Mouse (Mus musculus) spleen, adult 12 weeks (tissue): ENCODE results near the gene Adamtsl3.

Experiments used
- DNase-seq: peaks from one replicate; pipeline ENCODE4 v3.0.0; 2022; ENCODE audit warnings: low spot score

The Adamtsl3 gene

GRCm38 (mm10) chr7:82335211-82336121 lies at the start of gene Adamtsl3:
TSS of gene Adamtsl3 (plus strand) at chr7:82335694.
- DNase-seq: no peak

DNA sequence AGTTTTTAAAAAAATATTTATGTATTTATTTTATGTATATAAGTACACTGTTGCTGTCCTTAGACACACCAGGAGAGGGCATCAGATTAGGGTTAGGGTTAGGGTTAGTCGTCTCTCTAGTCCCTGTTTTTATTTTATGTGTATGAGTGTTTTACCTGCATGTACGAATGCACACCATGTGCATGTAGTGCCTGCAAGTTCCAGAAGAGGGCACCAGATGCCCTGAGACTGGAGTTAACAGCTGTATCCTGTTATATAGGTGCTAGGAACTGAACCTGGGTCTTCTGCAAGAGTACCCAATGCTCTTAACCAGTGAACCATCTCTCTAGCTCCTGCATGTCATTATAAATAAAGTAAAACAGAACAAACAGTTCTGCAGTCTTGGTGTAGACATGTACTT lies 48.3 kb upstream of the Adamtsl3 start:
- no peak for DNase-seq

- DNase-seq: no peak
Observed at GRCm38 (mm10) chr7:82293441-82293840, 42.1 kb upstream of the Adamtsl3 start.

DNA sequence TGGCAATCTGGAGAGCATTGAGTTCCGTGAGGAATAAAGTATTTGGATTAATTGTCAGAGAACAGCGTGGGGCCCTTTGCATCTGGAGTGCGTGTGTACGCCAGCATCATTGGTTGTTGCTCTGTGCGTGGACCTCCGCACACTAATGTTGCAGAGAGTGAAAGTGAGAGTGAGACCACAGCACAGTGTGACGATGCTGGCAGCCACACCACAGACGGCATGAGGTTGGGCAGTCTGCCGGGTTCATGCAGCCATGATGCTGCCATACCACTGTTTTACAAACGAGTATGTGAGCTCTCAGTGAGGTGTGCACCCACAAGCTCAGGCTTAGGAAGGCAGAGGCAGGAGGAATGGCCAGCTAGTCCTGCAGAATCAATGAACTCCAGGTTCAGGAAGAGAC lies 41.4 kb upstream of the Adamtsl3 start:
- DNase-seq: no peak

DNA sequence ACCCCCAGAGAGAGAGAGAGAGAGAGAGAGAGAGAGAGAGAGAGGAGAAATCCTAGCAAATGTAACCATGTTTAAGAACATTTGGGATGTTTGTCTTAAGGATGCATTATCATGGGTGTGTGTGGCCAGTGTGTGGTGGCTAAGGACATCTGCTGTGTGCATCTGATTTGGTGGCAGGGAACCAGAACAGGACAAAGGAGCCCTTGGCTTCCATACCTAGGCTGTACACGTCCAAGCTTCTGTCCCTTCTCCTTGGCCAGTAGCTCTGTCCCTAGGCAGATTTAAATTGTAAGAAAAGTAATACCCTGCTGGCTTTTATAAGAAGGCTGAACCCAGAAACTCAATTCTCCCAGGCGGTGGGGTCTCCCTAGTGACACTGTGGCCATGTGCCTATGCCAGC lies 40.9 kb upstream of the Adamtsl3 start:
- DNase-seq: no peak

DNA sequence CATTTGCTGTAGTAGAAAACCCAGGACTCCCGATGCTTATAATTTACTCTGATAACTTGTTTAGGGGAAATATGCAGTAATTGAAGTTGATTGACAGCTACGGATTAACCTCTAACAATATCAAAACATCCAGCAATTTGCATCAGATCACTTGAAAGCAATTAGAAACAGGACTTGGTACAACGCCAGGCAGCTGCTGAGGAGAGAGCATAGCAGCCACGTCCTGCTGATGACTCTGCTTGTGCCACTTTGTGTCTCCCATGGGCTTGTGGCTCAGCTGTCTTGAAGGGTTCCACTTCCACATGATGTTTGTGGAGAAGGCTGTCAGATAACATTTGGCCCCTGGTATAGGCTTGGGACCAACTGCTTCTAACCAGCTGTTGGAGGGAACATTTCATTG lies 27.1 kb upstream of the Adamtsl3 start:
- DNase-seq: no peak

- DNase-seq: no peak
Observed at GRCm38 (mm10) chr7:82318515-82318914, 17.0 kb upstream of the Adamtsl3 start.

- no peak for DNase-seq
Observed at GRCm38 (mm10) chr7:82326616-82327015, 8.9 kb upstream of the Adamtsl3 start.

DNA sequence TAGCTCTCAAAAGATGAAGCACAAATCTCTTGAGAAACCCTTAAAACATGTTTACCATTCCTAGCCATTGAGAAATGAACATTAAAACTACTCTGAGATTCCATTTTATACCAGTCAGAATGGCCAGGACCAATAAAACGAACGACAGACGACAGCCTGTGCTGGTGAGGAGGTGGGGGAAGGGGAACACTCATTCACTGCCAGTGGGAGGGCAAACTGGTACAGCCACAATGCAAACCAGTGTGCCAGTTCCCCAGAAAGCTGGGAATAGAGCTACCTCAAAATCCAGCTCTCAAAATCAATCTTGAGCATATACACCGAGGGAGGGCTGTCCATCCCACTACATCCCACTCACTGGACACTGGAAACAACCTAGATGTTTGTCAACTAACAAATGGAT lies 8.3 kb upstream of the Adamtsl3 start:
- DNase-seq: no peak

GRCm38 (mm10) chr7:82327881-82328280 lies 7.6 kb upstream of the Adamtsl3 start:
- DNase-seq: no peak

DNA sequence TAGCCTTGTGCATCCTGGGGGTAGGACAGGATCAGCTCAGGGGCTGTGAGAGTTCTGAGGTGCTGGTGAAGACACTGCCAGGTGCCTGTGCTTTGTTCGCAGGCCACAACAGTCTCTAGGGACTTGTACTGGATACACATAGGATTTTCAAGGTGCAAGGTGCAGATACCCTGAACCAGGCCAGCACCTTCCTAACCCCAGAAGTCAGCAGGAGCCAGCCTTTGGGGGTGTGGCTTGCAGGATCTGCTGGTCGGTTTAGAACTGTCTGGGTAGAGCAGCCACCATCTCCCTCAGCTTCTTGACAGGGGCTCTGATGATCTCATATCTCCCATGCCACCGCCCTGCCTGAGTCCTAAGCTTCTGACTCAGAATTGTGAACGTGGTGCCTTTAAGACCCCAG lies 5.7 kb upstream of the Adamtsl3 start:
- DNase-seq: no peak

DNA sequence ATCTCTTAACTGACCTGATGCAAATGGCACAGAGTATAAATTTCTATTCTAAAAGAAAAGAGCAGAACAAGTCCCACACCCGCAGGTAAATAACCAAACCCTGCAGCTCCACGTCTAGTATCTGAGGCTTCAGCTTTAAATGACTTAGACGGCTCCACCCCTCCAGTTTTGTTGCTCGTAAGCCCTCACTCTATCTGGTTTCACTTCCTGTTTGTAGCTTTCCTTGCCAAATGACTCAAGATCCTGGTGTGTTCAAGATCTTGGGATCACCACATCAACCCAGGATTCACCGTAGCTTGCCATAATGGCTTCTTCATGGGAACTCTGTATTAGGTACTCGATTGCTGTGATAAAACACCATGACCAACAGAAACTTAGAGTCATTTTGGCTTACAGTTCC lies 4.6 kb upstream of the Adamtsl3 start:
- no peak for DNase-seq

GRCm38 (mm10) chr7:82334000-82334399 lies 1.5 kb upstream of the Adamtsl3 start:
- DNase-seq: no peak

DNA sequence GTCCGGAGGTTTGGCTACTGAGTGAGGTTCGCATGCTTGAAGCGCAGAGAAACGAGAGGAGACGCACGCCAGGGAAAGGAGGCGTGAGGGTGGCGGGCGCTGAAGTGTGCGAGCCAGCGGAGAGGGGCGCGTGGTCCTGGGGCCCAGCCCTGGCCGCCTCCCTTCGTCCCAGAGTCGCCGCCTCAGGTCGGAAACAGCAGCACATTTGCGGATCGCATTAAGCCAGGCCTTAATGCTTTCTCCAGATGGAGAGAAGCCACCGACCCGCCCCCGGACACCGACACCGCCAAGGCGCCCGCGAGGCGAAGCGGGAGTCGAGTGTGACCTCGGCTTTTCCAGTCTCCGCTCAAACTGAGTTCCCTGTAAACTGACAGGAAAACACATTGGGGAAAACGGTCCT lies 638 bp downstream of the Adamtsl3 start:
- no peak for DNase-seq

DNA sequence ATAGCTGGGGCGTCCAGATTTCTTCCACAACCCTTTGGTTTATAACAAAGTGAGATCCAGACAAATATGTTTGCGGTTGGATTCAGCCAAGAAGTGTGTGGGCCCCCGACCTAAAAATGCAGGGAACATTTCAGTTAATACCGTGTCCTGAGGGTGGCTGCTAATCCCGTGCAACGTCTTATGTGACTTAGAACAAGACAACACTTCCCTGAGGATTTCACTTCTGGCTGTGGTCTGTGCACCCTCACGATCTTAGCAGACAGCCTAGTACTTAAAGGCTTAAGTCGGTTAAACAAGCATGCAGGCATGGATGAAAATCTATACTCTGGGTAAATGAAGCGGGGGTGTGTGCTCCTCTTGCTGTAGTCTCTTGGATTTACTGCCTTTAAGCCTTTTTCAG lies 2.6 kb downstream of the Adamtsl3 start:
- DNase-seq: no peak

- no peak for DNase-seq
Observed at GRCm38 (mm10) chr7:82338532-82338931, 3.0 kb downstream of the Adamtsl3 start.

- no peak for DNase-seq
Observed at GRCm38 (mm10) chr7:82339214-82339613, 3.7 kb downstream of the Adamtsl3 start.

- DNase-seq: no peak
Observed at GRCm38 (mm10) chr7:82341476-82341875, 6.0 kb downstream of the Adamtsl3 start.

GRCm38 (mm10) chr7:82346706-82347105 lies 11.2 kb downstream of the Adamtsl3 start:
- no peak for DNase-seq

- DNase-seq: no peak
Observed at GRCm38 (mm10) chr7:82349796-82350195, 14.3 kb downstream of the Adamtsl3 start.

DNA sequence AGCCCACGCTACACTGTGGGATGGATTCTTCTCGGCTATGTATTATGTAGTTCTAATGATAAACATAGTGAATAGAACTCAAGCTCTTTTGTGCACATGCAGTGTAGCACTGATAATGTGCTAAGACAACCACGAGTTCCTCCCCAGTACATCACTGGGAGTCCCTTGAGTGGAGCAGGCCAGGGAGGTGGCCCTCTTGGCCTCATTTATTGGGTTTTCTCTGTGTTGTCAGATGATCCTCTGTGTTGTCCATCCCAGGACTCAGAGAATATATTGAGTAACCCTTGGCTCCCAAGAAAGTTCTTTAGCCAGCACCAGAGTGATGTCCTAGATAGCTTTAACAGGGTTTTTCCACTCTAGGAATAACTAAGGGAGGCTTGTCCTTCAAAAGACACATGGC lies 14.9 kb downstream of the Adamtsl3 start:
- no peak for DNase-seq

- no peak for DNase-seq
Observed at GRCm38 (mm10) chr7:82359146-82359545, 23.7 kb downstream of the Adamtsl3 start.

DNA sequence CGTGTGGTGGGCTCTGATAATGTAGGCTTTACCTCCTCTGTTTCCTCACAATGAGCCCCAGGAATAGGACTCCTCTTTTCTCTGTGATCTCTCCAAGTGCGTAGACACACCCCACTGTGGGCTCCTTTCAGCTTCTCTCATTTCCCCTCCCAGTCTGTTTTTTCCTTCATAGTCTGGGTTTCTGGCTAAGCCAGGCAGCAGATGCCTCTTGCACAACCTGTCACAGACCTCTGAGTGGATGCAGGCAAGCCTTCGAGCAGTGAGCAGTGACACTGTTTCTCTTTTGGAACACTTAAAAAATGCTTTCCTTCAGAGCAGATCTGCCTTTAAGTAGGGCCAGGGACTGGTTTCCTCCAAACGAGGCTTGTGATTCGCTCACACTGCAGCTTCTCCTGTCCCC lies 24.2 kb downstream of the Adamtsl3 start:
- no peak for DNase-seq

- no peak for DNase-seq
Observed at GRCm38 (mm10) chr7:82360186-82360585, 24.7 kb downstream of the Adamtsl3 start.
